ENCODE assay signal across 31 mouse cellular contexts in genomic region chr16:32710426-32711070, GRCm38 (mm10). TPM values are rescaled to one million over a fixed set of nuclear protein-coding genes. Genes with fewer than 3 reads are reported as not detected.
DNase-seq lines count a peak whose midpoint lies in the region; ATAC-seq lines count a peak whose summit lies in the region.
"Had no signal": no experiment of that assay in that cellular context is flagged by ENCODE, and none has a peak within 500 bp of the region (broad histone marks: within the 10 kb centered on the region; RNA-seq: fewer than 3 reads in every experiment).

No protein-coding gene starts in this region.

- H3K36me3 ChIP-seq in heart, embryonic 13.5 days = no peaks in the 10 kb centered on the region
- H3K36me3 ChIP-seq: G1E; heart, embryonic 10.5 days; limb, embryonic 12.5 days had no signal

- no peak for ATAC-seq in heart, embryonic 13.5 days (ENCODE audit: extremely low read depth, insufficient number of reproducible peaks, low FRiP score, low TSS enrichment)
- ATAC-seq: forebrain, embryonic 14.5 days; inflammation-experienced regulatory T-cells, adult 6 months; liver, postnatal 0 days; Patski had no signal

- H3K9ac ChIP-seq in heart, embryonic 13.5 days = no peak overlapping the region; the same call in 1 of the 2 replicates
- H3K9ac ChIP-seq: hindbrain, embryonic 14.5 days; limb, embryonic 12.5 days; liver, postnatal 0 days had no signal

- peaks cover 46% of the 10 kb centered on the region for H3K4me1 ChIP-seq in heart, embryonic 13.5 days

- H3K4me2 ChIP-seq in heart, embryonic 13.5 days = peak overlapping the region; percentile 18
- H3K4me2 ChIP-seq: hindbrain, embryonic 14.5 days; limb, embryonic 12.5 days; liver, embryonic 11.5 days had no signal

- H3K9me3 ChIP-seq in heart, embryonic 13.5 days = no peaks in the 10 kb centered on the region
- H3K9me3 ChIP-seq: heart, embryonic 10.5 days; limb, embryonic 12.5 days had no signal

- H3K27ac ChIP-seq in heart, embryonic 13.5 days (replicated peaks) = peak overlapping the region; percentile 15; the same call in 1 of the 2 replicates
- H3K27ac ChIP-seq: heart, embryonic 10.5 days; hindbrain, embryonic 14.5 days; limb, embryonic 12.5 days; macrophage had no signal

- no peaks in the 10 kb centered on the region for H3K27me3 ChIP-seq in heart, embryonic 13.5 days (replicated peaks)
- H3K27me3 ChIP-seq: CH12.LX, Patski had no signal

- WGBS in heart, embryonic 13.5 days = 51% methylated on average over 14 of the region's 14 CpGs

- intact Hi-C loops in left cerebral cortex, postnatal 36 days (cut with DNase I) = no loop called here

- H3K4me3 ChIP-seq in heart, embryonic 13.5 days = no peak overlapping the region
- H3K4me3 ChIP-seq: erythroblast, embryonic 14.5 days; heart, embryonic 10.5 days; limb, embryonic 12.5 days had no signal

- DNase-seq in heart, adult 9 months (ENCODE audit: low spot score in 2 of 2) = no peak
- peak; percentile 25 to 43 for DNase-seq in left cerebral cortex, postnatal 36 days (ENCODE audit: low spot score in 2 of 2)
- DNase-seq in left cerebral cortex, adult 11 months (ENCODE audit: low spot score) = no peak
- peak; percentile 13 to 21 for DNase-seq in right cerebral cortex, adult 2 months (ENCODE audit: low spot score in 2 of 2)
- no peak for DNase-seq in right cerebral cortex, postnatal 4 days
- no peak for DNase-seq in spleen, adult 12 weeks (ENCODE audit: low spot score)
- DNase-seq: adrenal gland, postnatal 36 days; B cell, adult 2 months; cerebellum, adult 11 months; cerebellum, adult 9-11 months; gastrocnemius, postnatal 36 days; heart, postnatal 4 days; kidney, adult 18-20 months; kidney, postnatal 4 days; liver, postnatal 0 days; thymus, postnatal 25 days had no signal

RNA-seq across cellular contexts. Expression of gene Muc4, which starts 25.1 kb away (rescaled TPM):
- polyA plus RNA-seq in heart, embryonic 13.5 days (2015; fragmentation: Nextera tagmentation; extraction: Ambion mirVana) = 0.21 TPM in 1 of 2 replicates, not detected in the other
- total RNA-seq in left cerebral cortex, postnatal 36 days (2021) = not detected
- total RNA-seq: adrenal gland, adult 18-20 months; adrenal gland, postnatal 36 days; common myeloid progenitor, adult 5-6 weeks; heart, postnatal 4 days; midbrain, postnatal 0 days had no signal
- polyA plus RNA-seq: erythroblast, embryonic 14.5 days; forebrain, embryonic 14.5 days; G1E; hindbrain, embryonic 14.5 days; limb, embryonic 12.5 days; macrophage; midbrain, postnatal 0 days; Patski had no signal

Comparison
In these comparisons a context has a peak if more than half of its experiments do, and no peak if none do; other contexts are left out.
1. DNase-seq: peak in left cerebral cortex, postnatal 36 days (2 of 2) and right cerebral cortex, adult 2 months (2 of 2); none in heart, adult 9 months (0 of 2), left cerebral cortex, adult 11 months (single experiment), right cerebral cortex, postnatal 4 days (single experiment) and spleen, adult 12 weeks (single experiment).